Mouse (Mus musculus) forebrain, embryonic 11.5 days (tissue): ENCODE data around the gene Ppp5c. TPM values are rescaled to one million over a fixed set of nuclear protein-coding genes. Genes with fewer than 3 reads are reported as not detected.
"Not testable (repeated sequence)": the region's sequence is repeated elsewhere in the genome, so short reads cannot be mapped to it uniquely, and the experiment has no call there.

Experiments
- ATAC-seq: fragments of 200-750 bp; cut with Nextera tagmentation; replicated peaks from 2 replicates; pipeline ENCODE4 v1.8.0; 2017; ENCODE audit warnings: moderate TSS enrichment; ENCODE audit not compliant: low FRiP score
- DNase-seq: peaks from one replicate; pipeline ENCODE4 v3.0.0-alpha.2; 2017; ENCODE audit warnings: low spot score
- H3K27ac ChIP-seq: fragments of 300-500 bp; sonication (generic); 2 replicates; pipeline ENCODE4 v1.5.1; 2014; ENCODE audit warnings: low read depth, low read length
- H3K27me3 ChIP-seq: fragments of 300-500 bp; sonication (generic); 2 replicates; pipeline ENCODE4 v1.6.1; 2014; ENCODE audit warnings: mild to moderate bottlenecking, low read length, mixed read lengths; ENCODE audit not compliant: control insufficient read depth, insufficient read depth
- H3K36me3 ChIP-seq: fragments of 300-500 bp; sonication (generic); 2 replicates; pipeline ENCODE4 v1.6.1; 2014; ENCODE audit warnings: mild to moderate bottlenecking, low read length, moderate library complexity, mixed read lengths; ENCODE audit not compliant: control insufficient read depth, insufficient read depth
- H3K4me1 ChIP-seq: fragments of 300-500 bp; sonication (generic); replicated peaks from 2 replicates; pipeline ENCODE4 v1.6.1; 2014; ENCODE audit warnings: low read length, mixed read lengths; ENCODE audit not compliant: control insufficient read depth, insufficient read depth
- H3K4me2 ChIP-seq: fragments of 300-500 bp; sonication (generic); 2 replicates; pipeline ENCODE4 v1.6.1; 2014; ENCODE audit warnings: low read depth, mild to moderate bottlenecking, low read length, moderate library complexity, mixed read lengths; ENCODE audit not compliant: severe bottlenecking
- H3K4me3 ChIP-seq: fragments of 300-500 bp; sonication (generic); 2 replicates; pipeline ENCODE4 v1.5.1; 2014; ENCODE audit warnings: low read depth, low read length
- H3K9ac ChIP-seq: fragments of 300-500 bp; sonication (generic); 2 replicates; pipeline ENCODE4 v1.6.1; 2014; ENCODE audit warnings: low read length
- H3K9me3 ChIP-seq: fragments of 300-500 bp; sonication (generic); 2 replicates; pipeline ENCODE4 v1.6.1; 2016; ENCODE audit warnings: low read length, mixed read lengths; ENCODE audit not compliant: control insufficient read depth
- WGBS: fragments of 180-500 bp; shearing (Covaris S2); extraction: QIAGEN DNeasy Blood & Tissue Kit; methylation state at CpG from one replicate; pipeline ENCODE4 v1.1.7; 2014; 5-methylcytosine and 5-hydroxymethylcytosine counted together
- polyA plus RNA-seq: library from polyadenylated mRNA; unstranded; fragments of >200 nt; fragmentation: Nextera tagmentation; extraction: Ambion mirVana; gene quantifications from 2 replicates; pipeline ENCODE4 v1.2.1, GENCODE M21; 2014

The Ppp5c gene
- polyA plus RNA-seq = 123 and 132 TPM in 2 replicates

DNA sequence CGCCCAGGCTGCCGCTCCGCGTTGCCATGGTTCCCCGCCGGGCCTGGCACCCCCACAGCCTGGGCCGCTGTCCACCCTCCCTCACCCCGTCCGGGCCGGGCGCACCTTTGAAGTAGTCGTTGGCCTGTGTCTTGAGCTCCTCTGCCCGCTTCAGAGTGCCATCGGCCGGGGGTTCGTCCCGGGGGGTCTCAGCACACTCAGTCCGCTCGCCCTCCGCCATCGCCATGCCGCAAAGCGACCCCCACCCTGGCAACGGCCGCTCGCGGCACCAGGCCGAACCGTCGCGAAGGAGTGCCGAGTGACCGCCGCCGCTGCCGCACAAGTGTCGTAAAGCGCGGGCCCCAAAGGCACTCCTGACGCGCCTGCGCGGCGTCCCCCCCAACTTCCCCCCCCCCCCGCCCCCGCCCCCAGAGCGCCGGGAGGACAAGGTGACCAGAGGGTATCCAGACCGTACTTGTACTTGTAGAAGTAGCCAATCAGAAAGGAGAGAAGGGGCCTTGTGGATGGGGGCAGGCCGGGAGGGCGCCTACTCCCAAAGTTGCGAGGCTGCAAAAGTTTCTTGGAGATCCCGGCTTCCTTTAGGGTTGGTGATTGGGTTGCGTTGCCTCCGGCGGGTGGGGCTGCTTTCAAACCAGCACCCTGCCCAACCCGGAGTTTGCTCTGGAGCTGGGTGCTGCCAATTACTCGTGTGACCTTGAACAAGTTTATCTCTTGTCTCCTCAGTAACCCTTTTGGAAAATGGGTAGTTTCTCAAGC lies at the start of gene Ppp5c:
Ppp5c (minus strand) TSS at position 337 of the 756 bp plus-strand sequence.
- Histone ChIP-seq H3K27ac (no peak within 1 kb of the TSS), H3K9me3 (no peaks in the 10 kb centered on the region), H3K4me2 (peak within 1 kb of the TSS; percentile 57), H3K4me3 (peak within 1 kb of the TSS; percentile 62), H3K9ac (peak within 1 kb of the TSS; percentile 78), H3K27me3 (no peaks in the 10 kb centered on the region), H3K4me1 (peaks cover 15% of the 10 kb centered on the region; the same call in 1 of the 2 replicates), H3K36me3 (no peaks in the 10 kb centered on the region)
- DNase-seq = peak; percentile 98
- WGBS = under 1% methylated on average over 55 of the region's 58 CpGs
- peak; percentile 88 for ATAC-seq

DNA sequence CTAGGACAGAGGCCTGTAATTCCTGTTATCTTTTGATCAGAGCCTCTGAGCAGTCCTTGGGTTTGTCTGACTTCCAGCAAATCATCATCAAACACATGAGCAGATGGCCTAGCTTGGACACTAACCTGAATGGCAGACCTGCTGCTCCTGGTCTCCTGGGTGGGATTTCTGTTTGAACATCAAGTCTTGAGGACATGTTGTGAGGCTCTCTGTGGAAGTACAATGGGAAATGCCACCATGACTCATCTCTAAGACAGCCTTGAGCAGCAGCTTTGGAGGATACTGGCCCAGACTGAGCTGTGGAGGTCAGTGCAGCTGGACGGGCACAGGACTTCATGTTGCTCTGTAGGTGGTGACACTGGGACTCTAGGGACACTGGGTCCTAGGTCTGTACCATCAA lies 48.8 kb upstream of the Ppp5c start:
- Histone ChIP-seq H3K4me2 (no peak overlapping the region), H3K9ac (no peak overlapping the region), H3K27ac (no peak overlapping the region), H3K4me1 (no peaks in the 10 kb centered on the region), H3K36me3 (no peaks in the 10 kb centered on the region), H3K9me3 (no peaks in the 10 kb centered on the region), H3K4me3 (no peak overlapping the region), H3K27me3 (no peaks in the 10 kb centered on the region)
- ATAC-seq = no peak
- WGBS = 86% methylated on average over 1 of the region's 1 CpGs
- no peak for DNase-seq

DNA sequence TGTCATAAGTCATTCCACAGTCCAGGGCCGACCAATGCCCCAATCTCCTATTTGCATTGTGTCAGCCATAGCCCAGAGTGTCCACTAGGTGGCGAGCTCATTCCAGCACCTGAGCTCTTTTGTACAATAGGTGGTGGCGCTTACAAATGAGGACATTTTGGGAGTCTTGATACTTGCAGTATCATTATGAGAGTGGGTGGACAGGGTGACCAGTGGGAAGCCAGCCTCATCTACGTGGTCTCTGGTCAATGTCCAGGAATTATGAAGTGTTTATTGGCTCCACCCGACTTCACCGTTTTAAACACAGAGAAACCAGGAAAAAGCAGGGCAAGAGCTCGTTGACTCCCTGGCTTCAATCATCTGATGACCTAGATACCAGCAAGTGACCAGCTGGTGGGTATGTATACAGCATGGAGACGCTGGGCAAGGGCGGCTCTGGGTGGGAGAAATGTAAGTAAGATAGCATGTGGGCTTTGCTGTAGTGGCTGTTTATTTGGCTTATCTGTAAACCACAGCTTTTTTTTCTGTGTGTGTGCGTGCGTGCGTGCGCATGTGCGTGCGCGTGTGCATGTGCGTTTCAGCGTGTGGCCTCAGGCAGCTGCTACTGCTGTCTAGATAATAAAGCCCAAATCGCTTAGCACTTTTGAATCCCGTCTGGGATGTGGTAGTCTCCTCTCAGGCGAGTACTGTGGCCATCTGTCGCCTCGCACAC lies 46.3 kb upstream of the Ppp5c start, which contains the start of gene Psg16:
Psg16 (plus strand) TSS at position 137 of the 712 bp plus-strand sequence.
- no peak within 1 kb of the TSS for H3K9ac ChIP-seq
- H3K27ac ChIP-seq = no peak within 1 kb of the TSS
- no peak within 1 kb of the TSS for H3K4me3 ChIP-seq
- H3K27me3 ChIP-seq = no peaks in the 10 kb centered on the region
- no peaks in the 10 kb centered on the region for H3K4me1 ChIP-seq
- no peaks in the 10 kb centered on the region for H3K9me3 ChIP-seq
- DNase-seq = peak; percentile 79
- no peaks in the 10 kb centered on the region for H3K36me3 ChIP-seq
- no peak within 1 kb of the TSS for H3K4me2 ChIP-seq
- 72% methylated on average over 23 of the region's 23 CpGs for WGBS
- peak; percentile 79 for ATAC-seq

DNA sequence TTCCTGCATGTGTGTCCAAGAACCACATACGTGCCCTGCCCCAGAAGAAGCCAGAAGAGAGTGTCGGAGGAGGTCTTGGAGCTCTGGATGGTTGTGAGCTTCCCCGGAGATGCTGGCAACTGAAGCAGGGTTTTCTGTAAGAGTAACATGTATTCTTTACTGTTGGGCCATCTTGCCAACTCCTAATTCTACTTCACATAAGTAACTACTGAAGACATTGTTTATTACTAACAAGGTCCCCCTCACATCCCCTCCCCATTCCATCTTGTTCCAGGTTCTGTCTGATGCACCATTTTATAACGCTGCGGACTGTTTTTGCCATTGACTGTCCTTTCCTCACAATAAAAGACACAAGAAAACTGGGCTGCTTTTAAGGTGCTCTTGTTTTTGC lies 45.8 kb upstream of the Ppp5c start:
- no peak overlapping the region for H3K4me2 ChIP-seq
- no peaks in the 10 kb centered on the region for H3K4me1 ChIP-seq
- no peaks in the 10 kb centered on the region for H3K36me3 ChIP-seq
- 61% methylated on average over 5 of the region's 5 CpGs for WGBS
- DNase-seq = no peak
- no peak overlapping the region for H3K9ac ChIP-seq
- ATAC-seq = no peak
- H3K4me3 ChIP-seq = no peak overlapping the region
- H3K9me3 ChIP-seq = no peaks in the 10 kb centered on the region
- no peak overlapping the region for H3K27ac ChIP-seq
- no peaks in the 10 kb centered on the region for H3K27me3 ChIP-seq

DNA sequence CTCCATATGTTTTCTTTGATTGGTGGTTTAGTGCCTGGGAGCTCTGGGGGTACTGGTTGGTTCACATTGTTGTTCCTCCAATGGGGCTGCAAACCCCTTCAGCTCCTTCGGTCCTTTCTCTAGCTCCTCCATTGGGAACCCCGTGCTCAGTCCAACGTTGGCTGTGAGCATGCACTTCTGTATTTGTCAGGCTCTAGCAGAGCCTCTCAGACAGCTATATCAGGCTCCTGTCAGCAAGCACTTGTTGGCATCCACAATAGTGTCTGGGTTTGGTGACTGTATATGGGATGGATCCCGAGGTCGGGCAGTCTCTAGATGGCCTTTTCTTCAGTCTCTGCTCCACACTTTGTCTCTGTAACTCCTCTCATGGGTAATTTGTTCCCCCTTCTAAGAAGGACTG lies 39.9 kb upstream of the Ppp5c start:
- WGBS = 65% methylated on average over 5 of the region's 5 CpGs
- ATAC-seq, H3K9me3 ChIP-seq, H3K27me3 ChIP-seq, H3K27ac ChIP-seq, H3K4me3 ChIP-seq, H3K4me1 ChIP-seq, H3K4me2 ChIP-seq, H3K9ac ChIP-seq, H3K36me3 ChIP-seq: not testable (repeated sequence)
- DNase-seq = peak; percentile 11

DNA sequence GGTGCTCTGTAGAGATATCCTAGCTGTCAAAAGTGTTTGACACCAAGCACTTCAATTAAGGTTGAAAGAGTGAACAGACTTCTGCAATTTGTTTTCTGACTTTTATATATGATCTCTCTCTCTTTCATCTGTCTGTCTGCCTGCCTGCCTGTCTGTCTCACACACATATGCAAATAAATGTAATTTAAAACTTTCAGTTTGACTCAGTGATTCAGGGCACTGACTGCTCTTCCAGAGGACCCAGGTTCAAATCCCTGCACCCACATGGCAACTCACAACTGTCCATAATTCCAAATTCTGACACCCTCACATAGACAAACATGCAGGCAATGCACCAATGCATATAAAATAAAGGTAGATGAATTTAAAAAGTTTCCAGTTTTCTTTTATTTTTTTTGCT lies 39.3 kb upstream of the Ppp5c start:
- H3K36me3 ChIP-seq = no peaks in the 10 kb centered on the region
- 0 out of 2 replicates have a peak, but pooled peaks cover 2% of the 10 kb centered on the region for H3K4me1 ChIP-seq
- DNase-seq (no peak), ATAC-seq (no peak)
- H3K27ac ChIP-seq = no peak overlapping the region
- no peak overlapping the region for H3K9ac ChIP-seq
- H3K9me3 ChIP-seq = no peaks in the 10 kb centered on the region
- H3K4me3 ChIP-seq = no peak overlapping the region
- 0 out of 2 replicates have a peak, but pooled peaks cover 2% of the 10 kb centered on the region for H3K27me3 ChIP-seq
- no peak overlapping the region for H3K4me2 ChIP-seq

DNA sequence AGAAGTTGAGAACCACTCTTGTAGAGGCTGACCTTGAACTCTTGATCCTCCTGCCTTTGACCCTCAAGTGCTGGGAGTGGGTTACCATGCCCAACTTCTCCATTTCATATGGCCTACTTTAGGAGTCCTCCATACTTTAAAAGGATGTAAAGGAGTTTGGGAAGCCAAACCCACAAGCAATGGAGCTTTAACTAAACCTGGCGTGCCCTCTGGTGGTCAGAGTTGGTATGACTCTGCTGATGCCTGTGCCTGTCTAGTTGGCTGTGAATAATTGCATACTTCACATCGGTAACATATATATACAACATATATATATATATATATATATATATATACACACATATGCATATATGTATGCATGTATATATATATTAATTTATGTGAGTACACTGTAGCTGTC lies 38.7 kb upstream of the Ppp5c start:
- Histone ChIP-seq H3K36me3 (no peaks in the 10 kb centered on the region), H3K4me2 (no peak overlapping the region), H3K27ac (no peak overlapping the region), H3K4me3 (no peak overlapping the region), H3K9me3 (no peaks in the 10 kb centered on the region), H3K27me3 (0 out of 2 replicates have a peak, but pooled peaks cover 2% of the 10 kb centered on the region), H3K9ac (no peak overlapping the region), H3K4me1 (peaks cover 2% of the 10 kb centered on the region; the same call in 1 of the 2 replicates)
- WGBS = 11% methylated on average over 2 of the region's 2 CpGs
- no peak for ATAC-seq
- DNase-seq = peak; percentile 88

DNA sequence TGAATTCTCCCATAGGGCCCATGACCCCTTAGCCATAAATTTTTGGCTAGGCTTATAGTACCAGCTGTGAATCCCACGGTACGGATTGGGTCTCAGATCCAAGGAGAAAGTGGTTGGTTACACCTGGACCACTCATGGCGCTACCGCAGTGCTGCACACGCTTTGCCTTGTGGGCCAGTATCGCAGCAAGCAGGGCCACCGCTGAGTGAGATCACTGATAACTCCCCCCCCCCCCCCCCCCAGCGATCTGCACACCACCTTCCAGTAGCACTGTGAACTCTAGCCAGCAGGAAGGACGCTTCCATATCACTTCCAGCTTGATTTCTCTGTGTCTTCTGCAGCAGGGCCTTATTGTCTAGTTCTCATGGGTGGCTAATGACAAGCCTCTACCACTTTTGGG lies 37.9 kb upstream of the Ppp5c start:
- Histone ChIP-seq H3K4me2 (no peak overlapping the region), H3K27me3 (0 out of 2 replicates have a peak, but pooled peaks cover 2% of the 10 kb centered on the region), H3K4me3 (no peak overlapping the region), H3K9ac (no peak overlapping the region), H3K36me3 (no peaks in the 10 kb centered on the region), H3K27ac (no peak overlapping the region), H3K4me1 (peaks cover 5% of the 10 kb centered on the region; the same call in 1 of the 2 replicates), H3K9me3 (no peaks in the 10 kb centered on the region)
- DNase-seq (no peak), ATAC-seq (no peak)
- 89% methylated on average over 9 of the region's 9 CpGs for WGBS
